Mouse (Mus musculus): Measurements from ENCODE around the gene Usp37. TPM values are rescaled to one million over a fixed set of nuclear protein-coding genes. Genes with fewer than 3 reads are reported as not detected.
"Not testable (repeated sequence)": the region's sequence is repeated elsewhere in the genome, so short reads cannot be mapped to it uniquely, and the experiment has no call there.

The Usp37 gene
- polyA plus RNA-seq, 1 experiment from 2014 or later = 50.1 TPM

- DNase-seq (ENCODE audit: low spot score) = no peak
- no peaks in the 10 kb centered on the region for H3K27me3 ChIP-seq (ENCODE audit: low read depth, poor library complexity, severe bottlenecking)
- H3K27ac ChIP-seq (replicated peaks) = no peak overlapping the region
- no peak overlapping the region for H3K4me3 ChIP-seq
- no peaks in the 10 kb centered on the region for H3K4me1 ChIP-seq
- H3K9me3 ChIP-seq (replicated peaks) = no peaks in the 10 kb centered on the region
- H3K36me3 ChIP-seq = peaks cover 92% of the 10 kb centered on the region
These were observed 24.2 kb downstream of the Usp37 start for GRCm38 (mm10) chr1:74519875-74520274.

DNA sequence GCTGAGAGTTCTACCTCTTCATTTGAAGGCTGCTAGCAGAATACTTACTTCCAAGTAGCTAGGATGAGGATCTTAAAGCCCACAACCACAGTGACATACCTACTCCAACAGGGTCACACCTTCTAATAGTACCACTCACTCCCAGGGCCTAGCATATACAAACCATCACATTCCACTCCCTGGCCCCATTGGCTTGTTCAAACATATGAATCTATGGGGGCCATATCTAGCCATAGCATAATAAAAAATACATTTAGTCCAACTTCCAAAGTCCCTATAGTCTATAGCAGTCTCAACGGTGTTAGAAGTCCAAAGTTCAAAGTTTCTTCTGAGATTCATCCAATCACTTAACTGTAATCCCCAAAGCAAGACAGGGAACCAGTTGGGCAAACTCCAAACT, 31.1 kb downstream of the Usp37 start:
- H3K4me3 ChIP-seq; H3K27ac ChIP-seq (replicated peaks); H3K27me3 ChIP-seq (ENCODE audit: low read depth, poor library complexity, severe bottlenecking); H3K4me1 ChIP-seq; H3K9me3 ChIP-seq (replicated peaks); DNase-seq (ENCODE audit: low spot score): not testable (repeated sequence)
- peaks cover 88% of the 10 kb centered on the region for H3K36me3 ChIP-seq
- 100% methylated on average over 1 of the region's 1 CpGs for WGBS

DNA sequence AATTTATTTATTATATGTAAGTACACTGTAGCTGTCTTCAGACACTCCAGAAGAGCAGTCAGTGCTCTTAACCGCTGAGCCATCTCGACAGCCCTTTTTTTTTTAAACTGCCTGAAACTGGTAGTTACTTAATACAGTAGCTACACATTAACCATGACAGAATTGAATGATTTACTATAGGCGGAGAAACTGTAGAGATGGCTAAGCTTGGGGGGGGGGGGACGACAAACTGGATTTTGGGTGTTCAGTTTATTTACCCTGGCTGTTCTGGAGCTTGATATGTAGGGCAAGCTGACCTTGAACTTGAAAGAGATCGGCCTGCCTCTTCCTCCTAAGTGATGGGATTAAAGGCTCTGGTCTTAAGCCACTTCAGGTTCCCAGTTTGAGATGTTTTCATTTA, 32.8 kb downstream of the Usp37 start:
- H3K27ac ChIP-seq (replicated peaks) = no peak overlapping the region
- peaks cover 82% of the 10 kb centered on the region for H3K36me3 ChIP-seq
- peaks cover 16% of the 10 kb centered on the region for H3K4me1 ChIP-seq
- H3K4me3 ChIP-seq = no peak overlapping the region
- no peaks in the 10 kb centered on the region for H3K27me3 ChIP-seq (ENCODE audit: low read depth, poor library complexity, severe bottlenecking)
- no peak for DNase-seq (ENCODE audit: low spot score)
- no peaks in the 10 kb centered on the region for H3K9me3 ChIP-seq (replicated peaks)
- 93% methylated on average over 5 of the region's 5 CpGs for WGBS

- 100% methylated on average over 2 of the region's 2 CpGs for WGBS
- Histone ChIP-seq H3K27ac (replicated peaks) (no peak overlapping the region), H3K4me1 (peaks cover 29% of the 10 kb centered on the region), H3K9me3 (replicated peaks) (no peaks in the 10 kb centered on the region), H3K36me3 (peaks cover 54% of the 10 kb centered on the region), H3K27me3 (ENCODE audit: low read depth, poor library complexity, severe bottlenecking) (no peaks in the 10 kb centered on the region), H3K4me3 (peak overlapping the region; percentile 75)
- DNase-seq (ENCODE audit: low spot score) = no peak
These were observed 36.3 kb downstream of the Usp37 start for GRCm38 (mm10) chr1:74507780-74508179.

- peak; percentile 93 for DNase-seq (ENCODE audit: low spot score)
- Histone ChIP-seq H3K4me1 (peaks cover 29% of the 10 kb centered on the region), H3K27ac (replicated peaks) (peak overlapping the region; percentile 97), H3K27me3 (ENCODE audit: low read depth, poor library complexity, severe bottlenecking) (no peaks in the 10 kb centered on the region), H3K4me3 (peak overlapping the region; percentile 75), H3K36me3 (peaks cover 49% of the 10 kb centered on the region), H3K9me3 (replicated peaks) (no peaks in the 10 kb centered on the region)
- under 1% methylated on average over 34 of the region's 34 CpGs for WGBS
These were observed 37.6 kb downstream of the Usp37 start for GRCm38 (mm10) chr1:74506471-74506881.

DNA sequence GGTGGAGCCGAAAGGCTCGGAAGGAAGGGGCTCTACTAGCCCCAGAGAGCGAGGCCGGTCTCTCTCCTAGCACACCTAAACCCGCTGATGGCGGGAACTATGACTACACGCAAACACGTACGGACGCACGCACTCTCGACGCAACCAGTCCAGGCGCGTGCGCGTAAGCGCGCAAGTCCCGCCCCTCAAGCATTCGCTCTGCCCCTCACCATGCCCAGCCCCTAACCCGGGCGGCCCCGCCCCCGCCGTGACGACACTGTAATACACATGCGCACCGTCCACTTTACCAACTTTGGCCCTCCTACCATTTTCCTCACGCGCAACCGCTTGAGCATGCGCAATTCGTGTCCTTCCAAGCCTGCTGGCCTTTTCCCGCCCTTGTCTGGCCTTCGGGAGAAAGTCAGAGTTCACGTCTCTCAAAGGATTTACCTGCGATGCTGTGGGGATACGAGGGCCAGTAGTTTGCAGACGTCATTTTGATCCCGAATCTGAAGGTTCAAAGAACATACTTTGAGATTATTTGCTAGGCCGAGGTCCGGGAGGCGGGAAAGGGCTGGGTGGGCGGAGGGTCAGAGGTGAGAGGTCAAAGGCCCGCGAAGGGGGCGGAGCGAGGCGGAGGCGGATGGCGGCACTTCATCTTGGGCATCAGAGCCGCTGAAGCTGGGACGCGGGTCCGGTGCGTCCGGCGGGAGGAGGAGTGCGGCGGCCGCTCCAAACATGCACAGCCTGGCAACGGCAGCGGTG, 38.2 kb downstream of the Usp37 start, which contains the start of gene Cnot9:
Gene Cnot9, plus strand, starts transcription at position 338 of the 744 bp plus-strand sequence.
- peak within 1 kb of the TSS; percentile 75 for H3K4me3 ChIP-seq
- peak; percentile 100 for DNase-seq (ENCODE audit: low spot score)
- under 1% methylated on average over 64 of the region's 64 CpGs for WGBS
- H3K27me3 ChIP-seq (ENCODE audit: low read depth, poor library complexity, severe bottlenecking) = no peaks in the 10 kb centered on the region
- no peaks in the 10 kb centered on the region for H3K9me3 ChIP-seq (replicated peaks)
- H3K4me1 ChIP-seq = peaks cover 29% of the 10 kb centered on the region
- H3K36me3 ChIP-seq = peaks cover 43% of the 10 kb centered on the region
- H3K27ac ChIP-seq (replicated peaks) = peak within 1 kb of the TSS; percentile 97

GRCm38 (mm10) chr1:74505393-74505720, 38.7 kb downstream of the Usp37 start:
- DNase-seq (ENCODE audit: low spot score) = no peak
- Histone ChIP-seq H3K27ac (replicated peaks) (peak overlapping the region; percentile 97), H3K4me1 (peaks cover 29% of the 10 kb centered on the region), H3K27me3 (ENCODE audit: low read depth, poor library complexity, severe bottlenecking) (no peaks in the 10 kb centered on the region), H3K9me3 (replicated peaks) (no peaks in the 10 kb centered on the region), H3K4me3 (peak overlapping the region; percentile 75), H3K36me3 (peaks cover 37% of the 10 kb centered on the region)
- whole genome bisulfite sequencing = under 1% methylated on average over 22 of the region's 22 CpGs

GRCm38 (mm10) chr1:74501106-74501505, 43.0 kb downstream of the Usp37 start:
- H3K4me3 ChIP-seq = no peak overlapping the region
- no peaks in the 10 kb centered on the region for H3K9me3 ChIP-seq (replicated peaks)
- no peak overlapping the region for H3K27ac ChIP-seq (replicated peaks)
- peaks cover 13% of the 10 kb centered on the region for H3K4me1 ChIP-seq
- H3K27me3 ChIP-seq (ENCODE audit: low read depth, poor library complexity, severe bottlenecking) = no peaks in the 10 kb centered on the region
- H3K36me3 ChIP-seq = peaks cover 44% of the 10 kb centered on the region
- WGBS = 78% methylated on average over 1 of the region's 1 CpGs
- no peak for DNase-seq (ENCODE audit: low spot score)

GRCm38 (mm10) chr1:74485792-74486191, 58.3 kb downstream of the Usp37 start:
- Histone ChIP-seq H3K27me3 (ENCODE audit: low read depth, poor library complexity, severe bottlenecking) (no peaks in the 10 kb centered on the region), H3K36me3 (peaks cover 99% of the 10 kb centered on the region), H3K4me1 (no peaks in the 10 kb centered on the region), H3K9me3 (replicated peaks) (no peaks in the 10 kb centered on the region), H3K27ac (replicated peaks) (no peak overlapping the region), H3K4me3 (no peak overlapping the region)
- WGBS = 98% methylated on average over 5 of the region's 5 CpGs
- DNase-seq (ENCODE audit: low spot score) = no peak

DNA sequence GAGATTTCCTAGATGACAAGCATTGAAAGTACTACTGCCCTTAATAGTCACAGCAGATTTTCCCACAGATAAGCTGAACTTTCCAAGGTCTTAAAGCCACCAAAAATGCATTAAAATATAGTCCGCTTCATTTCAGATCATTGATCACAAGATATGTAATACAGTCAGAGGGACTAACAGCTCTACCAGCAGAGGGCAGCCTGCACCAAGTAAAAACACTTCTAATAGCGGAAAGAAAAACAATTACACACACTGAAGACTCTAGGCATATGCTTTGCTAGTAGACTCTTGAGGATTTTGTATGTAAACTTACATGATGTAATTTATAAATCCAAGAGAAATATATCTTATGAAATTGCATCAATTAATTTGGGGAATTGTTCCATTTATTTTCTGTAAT, 83.8 kb downstream of the Usp37 start:
- H3K4me3 ChIP-seq = no peak overlapping the region
- peaks cover 96% of the 10 kb centered on the region for H3K36me3 ChIP-seq
- no peak overlapping the region for H3K27ac ChIP-seq (replicated peaks)
- H3K4me1 ChIP-seq = no peaks in the 10 kb centered on the region
- H3K9me3 ChIP-seq (replicated peaks) = no peaks in the 10 kb centered on the region
- 80% methylated on average over 2 of the region's 2 CpGs for WGBS
- no peaks in the 10 kb centered on the region for H3K27me3 ChIP-seq (ENCODE audit: low read depth, poor library complexity, severe bottlenecking)
- DNase-seq (ENCODE audit: low spot score) = no peak

GRCm38 (mm10) chr1:74452611-74453045, 91.5 kb downstream of the Usp37 start:
- Histone ChIP-seq H3K27me3 (ENCODE audit: low read depth, poor library complexity, severe bottlenecking) (no peaks in the 10 kb centered on the region), H3K4me3 (no peak overlapping the region), H3K36me3 (peaks cover 97% of the 10 kb centered on the region), H3K9me3 (replicated peaks) (no peaks in the 10 kb centered on the region), H3K4me1 (no peaks in the 10 kb centered on the region), H3K27ac (replicated peaks) (no peak overlapping the region)
- 78% methylated on average over 4 of the region's 4 CpGs for WGBS
- DNase-seq (ENCODE audit: low spot score) = no peak

DNA sequence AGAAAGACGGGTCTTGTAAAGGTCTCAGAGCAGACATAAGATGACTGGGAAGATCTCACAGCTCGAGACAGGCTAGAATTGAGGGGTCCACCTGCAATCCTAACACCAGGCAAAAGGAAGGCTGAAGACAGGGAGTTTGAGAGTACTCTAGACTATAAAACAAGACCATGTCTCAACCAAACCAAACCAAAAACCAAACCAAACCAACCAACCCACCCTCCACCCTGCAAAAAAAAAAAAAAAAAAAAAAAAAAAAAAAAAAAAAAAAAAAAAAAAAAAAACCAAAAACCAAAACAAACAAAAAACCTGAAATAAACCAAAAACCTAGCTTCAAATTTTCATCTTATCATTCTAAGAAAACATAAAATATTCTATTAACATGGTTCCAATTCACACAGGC, 99.5 kb downstream of the Usp37 start:
- DNase-seq (ENCODE audit: low spot score) = no peak
- H3K36me3 ChIP-seq = peaks cover 95% of the 10 kb centered on the region
- WGBS = 91% methylated on average over 2 of the region's 2 CpGs

DNA sequence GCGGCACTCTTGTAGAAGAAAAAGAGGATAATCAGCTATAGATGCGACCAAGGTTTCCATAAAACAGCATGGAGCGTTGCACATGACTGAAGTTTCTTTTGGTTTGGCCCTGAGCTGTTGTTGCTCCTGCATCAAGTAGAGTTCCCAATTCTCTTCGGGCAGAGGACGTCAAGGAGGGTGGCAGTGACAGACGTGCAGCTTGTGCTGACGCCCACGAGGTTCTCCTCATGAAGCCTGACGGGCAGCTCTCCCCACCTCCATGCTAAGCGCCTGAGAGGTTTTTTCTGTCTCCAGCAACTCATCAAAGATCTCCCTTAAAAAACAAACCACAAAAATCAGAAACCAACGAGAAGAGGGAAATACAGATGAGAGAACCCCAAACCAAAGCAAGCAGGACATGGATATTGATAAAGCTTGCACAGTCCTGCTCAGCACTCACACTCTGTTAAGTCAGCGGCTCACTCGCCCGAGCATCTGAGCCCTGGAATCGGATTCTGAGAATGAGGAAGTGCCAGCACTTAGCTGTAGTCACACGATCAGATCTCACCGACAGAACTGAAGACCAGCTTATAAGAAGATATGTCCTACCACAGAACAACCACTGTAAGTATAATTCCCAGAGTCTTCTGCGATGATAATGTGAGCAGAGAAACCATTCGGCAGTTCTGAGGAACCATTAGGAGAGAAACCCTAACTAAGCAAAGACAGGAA, 104.8 kb downstream of the Usp37 start:
- DNase-seq (ENCODE audit: low spot score) = no peak
- 92% methylated on average over 19 of the region's 19 CpGs for WGBS
- H3K36me3 ChIP-seq = peaks cover 98% of the 10 kb centered on the region

More for the DNA sequence above, 99.5 kb downstream of the Usp37 start:
- Histone ChIP-seq H3K9me3 (replicated peaks) (no peaks in the 10 kb centered on the region), H3K27ac (replicated peaks) (no peak overlapping the region), H3K27me3 (ENCODE audit: low read depth, poor library complexity, severe bottlenecking) (no peaks in the 10 kb centered on the region), H3K4me3 (no peak overlapping the region), H3K4me1 (no peaks in the 10 kb centered on the region)

More for the DNA sequence above, 104.8 kb downstream of the Usp37 start:
- Histone ChIP-seq H3K9me3 (replicated peaks) (no peaks in the 10 kb centered on the region), H3K27me3 (ENCODE audit: low read depth, poor library complexity, severe bottlenecking) (no peaks in the 10 kb centered on the region), H3K4me1 (no peaks in the 10 kb centered on the region), H3K27ac (replicated peaks) (no peak overlapping the region), H3K4me3 (no peak overlapping the region)
